Mouse (Mus musculus) ovary, postnatal 14 days (tissue): Measurements from ENCODE around the gene Slc7a11.

Experiments used
- DNase-seq: peaks from one replicate; pipeline ENCODE4 v3.0.0; 2022; ENCODE audit warnings: low spot score

The Slc7a11 gene

DNA sequence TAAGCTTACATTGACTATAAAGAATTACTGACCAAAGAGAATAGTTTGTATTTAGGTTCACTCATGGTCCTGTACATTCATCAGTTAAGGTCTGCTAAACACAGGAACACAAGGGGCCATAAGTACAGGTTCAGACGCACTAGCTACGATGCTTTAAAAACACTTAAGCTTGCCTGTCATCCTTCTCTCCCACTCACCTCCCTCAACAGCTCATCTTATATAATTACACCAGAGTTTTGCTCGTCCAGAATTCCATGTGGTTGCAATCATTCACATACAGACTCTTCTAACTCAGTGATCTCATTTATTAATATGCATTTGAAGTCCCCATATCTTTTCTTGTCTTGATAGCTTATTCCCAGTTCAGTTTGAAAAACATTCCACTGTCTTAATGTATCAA, 458.6 kb downstream of the Slc7a11 start:
- DNase-seq = no peak

DNA sequence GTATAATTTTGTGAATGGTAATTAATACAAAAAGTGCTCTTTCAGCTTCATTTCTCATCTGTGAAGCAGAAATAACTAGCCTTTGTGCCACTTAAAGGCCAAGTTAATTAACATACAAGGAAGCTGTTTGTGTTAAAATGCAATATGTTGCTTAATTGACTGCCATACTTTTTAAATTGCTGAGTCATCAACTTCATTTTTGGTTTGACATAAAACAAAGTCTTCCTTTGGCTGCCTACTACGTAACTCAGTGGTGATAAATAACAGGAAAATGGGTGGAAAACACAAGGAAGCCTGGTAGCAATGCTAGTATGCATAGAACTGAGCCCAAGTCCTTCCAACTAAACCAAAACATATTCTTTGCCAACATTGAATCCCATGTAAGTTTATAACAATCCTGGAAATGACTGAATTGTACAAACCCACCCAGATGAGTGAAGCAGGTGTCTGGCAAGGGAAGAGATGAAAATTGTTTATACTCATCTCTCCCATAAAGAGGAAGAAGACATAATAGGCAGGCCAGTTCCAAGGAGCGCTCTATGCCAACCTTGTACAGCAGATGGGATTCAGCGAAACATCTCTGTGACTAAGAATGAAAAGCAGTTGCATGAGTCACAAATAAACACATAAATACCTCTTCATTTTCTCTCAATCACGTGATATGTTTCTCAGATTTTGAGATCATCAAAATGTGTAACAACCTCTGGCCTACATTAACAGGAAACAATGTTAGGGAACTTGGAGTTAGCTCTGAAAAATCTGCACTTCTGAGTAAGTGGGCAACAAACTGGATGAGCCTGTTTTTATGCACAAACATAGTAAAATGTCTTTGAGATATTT, 459.8 kb downstream of the Slc7a11 start:
- no peak for DNase-seq

DNA sequence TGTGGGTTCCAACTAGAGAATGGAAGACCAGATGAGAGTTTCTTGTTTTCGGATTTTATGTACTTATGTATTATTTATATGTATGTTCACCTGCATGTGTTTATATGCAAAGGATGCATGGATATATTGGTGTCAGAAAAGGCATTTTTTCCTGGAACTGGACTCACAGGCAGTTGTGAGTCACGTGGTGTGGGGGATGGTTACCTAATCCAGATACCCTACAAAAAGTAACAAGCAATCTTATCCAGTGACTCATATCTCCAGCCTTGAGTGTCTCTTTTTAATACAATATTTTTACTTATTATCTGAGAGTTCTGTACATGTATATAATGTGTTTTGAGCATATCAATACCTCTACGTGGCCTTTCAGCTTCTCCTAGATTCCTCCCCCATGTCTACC, 469.4 kb downstream of the Slc7a11 start:
- no peak for DNase-seq

DNA sequence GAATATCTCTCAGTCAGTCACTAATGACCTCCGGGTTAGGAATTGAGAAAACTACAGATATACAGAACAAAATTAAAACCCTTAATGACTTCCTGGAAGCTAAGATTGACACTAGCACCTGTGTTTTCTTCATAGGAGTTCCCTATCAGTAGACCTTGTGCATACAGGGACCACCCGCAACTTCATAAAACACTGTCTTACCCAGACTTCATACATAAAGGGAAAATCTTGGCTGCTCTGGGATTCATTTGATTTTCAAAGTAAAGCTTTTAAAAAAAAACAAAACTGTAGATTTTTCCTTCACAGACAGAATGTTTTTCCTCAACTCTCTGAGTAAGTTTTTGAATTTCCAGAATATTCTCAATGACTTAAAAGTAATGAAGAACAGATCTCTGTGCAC, 477.8 kb downstream of the Slc7a11 start:
- DNase-seq = no peak

DNA sequence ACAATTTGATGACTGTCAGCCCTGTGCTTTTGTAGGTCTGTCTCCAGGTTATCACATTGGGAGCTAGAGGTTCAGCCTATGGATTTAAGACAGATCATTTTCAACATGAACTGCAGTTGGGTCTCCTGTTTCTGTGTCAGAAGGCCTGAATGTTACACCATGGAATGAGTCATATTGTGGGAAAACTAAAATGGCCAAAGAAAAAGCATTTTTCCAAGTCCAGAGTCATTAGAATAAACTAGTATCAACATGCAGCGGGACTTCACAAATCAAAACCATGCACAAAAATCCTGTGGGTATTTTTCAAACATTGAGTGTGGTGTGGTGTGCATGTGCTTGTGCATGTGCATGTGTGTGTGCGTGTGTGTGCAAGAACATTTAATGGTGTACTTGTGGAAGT, 482.8 kb downstream of the Slc7a11 start:
- DNase-seq = no peak

DNA sequence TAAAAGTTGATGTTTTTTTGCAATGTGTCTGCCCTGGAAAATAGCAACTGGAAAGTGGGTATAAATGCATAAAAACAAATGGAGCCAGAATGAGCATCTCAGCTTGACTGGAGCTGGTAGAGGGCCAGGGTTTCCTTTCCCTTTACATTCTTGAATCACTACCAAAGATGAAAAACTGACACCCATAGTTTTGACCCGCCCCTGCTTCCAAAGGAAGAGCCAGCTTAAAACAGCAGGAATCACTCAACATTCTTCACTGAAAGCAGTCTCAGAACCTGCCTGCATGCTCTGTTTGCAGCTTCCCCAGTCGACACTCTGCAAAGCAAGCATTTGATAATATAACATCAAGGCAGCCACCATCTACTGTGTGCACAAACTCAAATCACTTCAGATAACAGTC, 496.6 kb downstream of the Slc7a11 start:
- DNase-seq = no peak

DNA sequence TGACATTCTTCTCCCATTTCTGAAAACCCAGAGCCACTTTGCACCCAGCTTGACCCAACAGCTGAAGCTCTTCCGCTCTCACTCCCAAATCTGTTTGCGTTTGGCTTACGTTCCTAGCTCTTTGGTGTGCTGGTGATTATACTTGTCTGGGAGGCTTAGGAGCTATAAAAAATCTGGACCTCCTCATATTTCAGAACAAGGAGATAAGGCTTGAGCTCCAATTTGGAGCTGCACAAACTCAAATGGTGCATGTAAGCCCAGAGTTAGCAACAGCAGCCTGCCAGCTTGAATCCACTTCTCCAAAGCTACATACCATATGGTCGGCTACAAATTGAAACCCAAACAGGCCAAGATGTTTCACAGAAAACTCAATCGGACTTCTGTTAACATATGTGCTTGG, 498.6 kb downstream of the Slc7a11 start:
- no peak for DNase-seq

DNA sequence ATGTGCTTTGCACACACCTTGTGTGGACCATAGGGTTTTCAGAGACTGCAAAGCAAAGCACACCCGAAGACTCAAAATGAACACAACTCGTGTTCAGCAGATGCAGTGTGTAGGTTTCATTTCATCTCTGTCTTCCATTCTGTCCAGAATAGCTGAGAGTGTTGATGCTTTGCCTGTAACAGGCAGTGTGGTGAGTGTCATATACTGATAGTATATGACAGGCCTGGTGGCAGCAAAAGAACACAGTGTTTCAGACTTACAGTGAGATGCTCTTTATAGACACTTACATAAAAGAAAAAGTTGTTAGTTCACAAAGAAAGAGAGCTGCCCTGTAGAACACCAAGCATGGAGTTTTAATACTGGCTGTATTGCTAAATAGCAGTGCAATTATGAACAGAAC, 505.8 kb downstream of the Slc7a11 start:
- no peak for DNase-seq

DNA sequence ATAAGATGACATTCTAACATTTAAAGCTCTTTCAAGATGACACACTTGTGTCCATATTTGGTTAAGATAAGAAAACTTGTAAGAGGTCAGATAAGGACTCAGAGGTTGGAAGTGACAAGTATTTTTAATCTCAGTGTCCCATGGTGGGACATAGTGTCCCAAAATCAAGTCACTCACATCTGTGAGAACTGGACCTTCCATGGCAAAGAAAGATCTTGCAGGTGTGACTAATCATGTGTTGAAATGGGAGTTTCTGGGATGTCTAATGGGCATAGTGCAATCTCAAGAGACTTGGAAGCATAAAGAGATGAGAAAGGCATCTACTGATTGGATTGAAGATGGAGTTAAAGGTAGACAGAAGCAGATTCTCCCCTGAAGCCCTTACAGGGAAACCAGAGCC, 513.9 kb downstream of the Slc7a11 start:
- no peak for DNase-seq

DNA sequence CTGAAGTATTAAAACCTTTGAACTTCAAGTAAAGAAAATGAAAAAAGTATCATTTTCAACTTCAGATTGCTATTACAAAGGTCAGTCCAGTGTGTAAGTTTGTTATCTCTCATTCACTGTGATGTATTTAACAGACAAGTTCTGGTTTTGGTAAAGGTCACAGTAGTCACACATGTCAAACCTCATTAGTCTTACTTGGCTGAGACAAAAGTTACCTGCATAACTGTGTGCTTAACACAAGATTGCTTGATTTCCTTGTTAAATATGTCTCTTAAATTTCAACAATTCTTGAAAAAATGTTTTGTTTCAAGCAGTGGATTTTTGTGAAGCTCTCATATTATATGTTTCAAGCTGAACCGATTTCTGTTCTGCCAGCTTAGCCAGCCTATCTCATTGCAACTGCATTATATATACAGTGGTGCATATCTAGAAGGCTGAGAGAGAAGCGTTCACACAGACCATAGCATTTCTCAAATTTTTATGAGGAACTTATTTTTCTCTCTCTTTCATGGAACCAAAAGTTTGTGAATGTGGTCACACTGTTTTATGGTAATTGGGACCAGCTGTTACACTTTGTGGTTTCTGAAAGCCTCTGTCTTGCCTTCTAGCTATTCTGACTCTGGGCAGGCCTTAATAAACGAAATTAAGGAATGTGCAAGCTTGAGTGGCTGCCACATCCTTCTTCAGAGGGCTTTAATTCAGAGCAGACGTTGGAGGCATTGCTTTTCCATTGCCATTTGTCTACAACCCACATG, 514.7 kb downstream of the Slc7a11 start:
- no peak for DNase-seq

DNA sequence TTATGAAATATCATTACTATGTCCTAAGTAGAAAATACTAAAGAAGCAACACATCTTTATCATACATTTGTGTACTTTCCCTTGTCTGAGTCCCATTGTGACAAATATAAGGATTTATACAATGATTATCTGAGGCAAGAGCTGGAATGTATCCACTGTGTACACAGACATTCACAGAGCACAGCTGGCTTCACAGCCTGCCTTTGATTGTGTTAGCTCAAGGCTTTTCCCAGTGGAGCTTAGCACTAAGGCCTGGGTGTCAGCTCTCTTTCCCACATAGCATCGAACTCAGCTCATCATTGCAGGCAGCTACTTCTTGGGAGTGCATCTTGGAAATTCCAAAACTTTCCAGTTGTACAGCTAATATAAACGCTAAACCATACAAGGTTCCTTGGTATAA, 529.5 kb downstream of the Slc7a11 start:
- DNase-seq = no peak

DNA sequence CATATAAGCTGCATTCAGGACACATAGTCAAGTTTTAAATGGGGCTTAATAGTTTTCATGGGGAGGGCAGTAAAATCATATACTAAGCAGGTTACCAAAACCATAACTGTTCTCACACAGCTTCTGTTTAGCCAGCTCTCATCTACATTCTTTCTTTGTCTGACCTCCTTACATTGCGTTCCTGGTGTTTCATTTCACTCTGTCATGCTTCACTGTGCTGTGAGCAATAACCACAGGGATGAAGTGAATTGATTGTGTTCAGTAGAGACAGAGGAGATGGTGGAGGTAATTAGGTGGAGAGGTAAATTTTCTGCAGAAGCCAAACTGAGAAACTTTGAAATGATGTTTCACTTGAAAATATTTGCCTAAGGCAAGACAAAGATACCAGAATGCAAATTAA, 532.5 kb downstream of the Slc7a11 start:
- no peak for DNase-seq

DNA sequence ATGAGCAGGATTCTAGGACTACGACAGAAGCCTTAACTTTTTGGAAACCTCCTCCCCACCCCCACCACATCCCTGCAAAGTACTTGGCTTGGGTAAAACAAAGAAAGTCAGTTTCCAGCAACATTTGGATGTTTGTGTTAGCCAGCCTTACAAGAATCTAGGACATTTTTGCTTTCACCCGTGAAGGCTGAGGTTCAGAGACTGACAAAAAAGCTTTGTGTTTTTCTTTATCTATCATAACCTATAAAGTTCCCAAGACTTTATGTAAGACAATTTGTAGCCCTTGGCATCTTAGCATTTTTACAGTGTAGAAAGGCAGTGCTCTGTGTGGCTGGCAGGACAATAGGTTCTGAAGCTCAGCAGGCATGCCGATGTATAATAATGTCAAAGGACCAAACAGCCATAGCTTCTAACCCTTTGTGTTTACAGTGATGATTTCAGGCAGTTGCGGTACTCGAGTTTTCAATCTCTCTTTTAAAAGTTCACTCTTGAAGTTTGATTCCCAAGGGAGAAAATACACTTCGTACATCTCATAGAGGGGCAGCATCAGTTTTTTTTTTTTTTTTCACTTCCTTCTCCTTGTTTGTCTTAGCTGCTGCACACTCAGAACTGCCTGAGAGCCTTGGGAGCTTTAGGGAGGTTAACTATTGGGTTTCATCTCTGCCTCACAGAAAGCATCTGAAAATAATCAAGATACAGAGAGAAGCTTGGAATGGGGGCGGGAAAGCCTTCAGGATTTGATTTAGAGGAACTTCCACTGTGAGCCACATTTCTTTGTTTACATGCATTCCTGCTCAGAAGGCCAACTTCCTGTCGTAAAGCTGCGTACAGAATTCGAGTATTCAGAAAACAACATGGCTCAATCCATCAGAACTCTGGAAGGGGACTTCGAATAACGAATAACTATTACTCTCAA, 534.7 kb downstream of the Slc7a11 start:
- DNase-seq = peak; percentile 7

DNA sequence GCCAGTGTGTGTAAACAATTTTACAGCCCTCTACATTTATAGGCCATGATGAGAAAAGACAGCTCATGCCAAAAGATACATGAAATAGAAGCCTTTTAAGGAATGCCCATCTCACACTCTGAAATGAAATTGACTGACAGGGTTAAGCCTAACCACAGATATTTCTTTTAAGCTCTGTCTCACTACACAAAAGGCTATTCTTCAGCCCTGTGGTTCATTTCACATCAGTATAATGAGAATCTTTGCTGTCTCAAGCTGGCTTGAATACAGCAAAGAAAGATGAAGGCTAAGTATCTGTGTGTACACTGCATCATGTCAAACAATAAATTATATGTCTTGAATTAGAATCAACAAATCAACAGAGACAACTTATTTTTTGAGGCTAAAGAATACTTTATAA, 549.5 kb downstream of the Slc7a11 start:
- DNase-seq = no peak

DNA sequence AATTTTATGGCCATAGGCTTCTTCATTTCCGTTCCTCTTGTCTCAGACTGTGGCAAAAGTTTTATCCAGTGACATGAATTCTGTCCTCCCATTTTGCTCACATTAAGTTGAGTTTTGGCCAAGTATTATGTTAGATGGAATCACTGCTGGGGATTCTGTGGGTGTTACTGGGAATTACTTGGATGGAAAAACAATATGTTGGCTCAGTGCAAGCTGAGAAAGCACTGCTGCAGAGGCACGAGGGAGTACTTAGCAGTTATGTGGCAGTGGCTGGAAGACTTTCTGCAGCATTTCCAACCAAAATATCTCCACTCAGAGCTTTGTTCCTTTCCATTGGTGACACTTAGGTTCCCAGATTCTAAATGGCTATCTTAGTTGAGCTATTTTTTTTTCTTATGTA, 556.1 kb downstream of the Slc7a11 start:
- no peak for DNase-seq

DNA sequence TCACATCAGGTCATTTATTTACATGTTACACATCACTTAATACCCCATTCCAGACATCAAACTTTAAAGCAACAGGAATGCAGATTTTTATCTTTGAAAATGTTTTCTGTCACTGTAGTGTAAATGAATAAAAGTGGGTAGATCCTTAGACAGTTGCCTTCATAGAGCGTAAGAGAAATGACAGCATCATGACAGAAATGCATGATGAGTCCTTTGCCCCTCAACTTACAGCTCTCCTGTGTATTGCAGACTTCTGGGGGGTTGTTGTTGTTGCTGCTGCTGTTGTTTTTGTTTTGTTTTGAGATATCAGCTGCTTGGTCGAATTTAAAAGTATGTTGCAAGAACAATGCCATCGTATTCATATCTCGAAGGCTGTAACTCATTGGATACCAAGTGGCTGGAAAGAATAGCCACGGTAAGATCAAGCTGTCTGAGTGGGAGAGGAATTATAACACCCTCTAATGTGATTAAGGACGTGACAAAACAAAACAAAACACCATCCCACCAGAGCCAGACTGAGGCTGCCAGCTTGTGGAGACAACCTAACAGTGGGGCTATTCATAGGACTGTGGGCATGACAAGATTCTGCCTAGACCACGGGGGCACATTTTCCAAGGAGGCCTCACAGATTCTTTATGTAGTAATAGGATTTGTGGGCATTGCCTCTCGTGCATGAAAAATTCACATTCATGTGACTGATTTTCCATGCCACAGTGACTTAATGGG, 557.0 kb downstream of the Slc7a11 start:
- no peak for DNase-seq

DNA sequence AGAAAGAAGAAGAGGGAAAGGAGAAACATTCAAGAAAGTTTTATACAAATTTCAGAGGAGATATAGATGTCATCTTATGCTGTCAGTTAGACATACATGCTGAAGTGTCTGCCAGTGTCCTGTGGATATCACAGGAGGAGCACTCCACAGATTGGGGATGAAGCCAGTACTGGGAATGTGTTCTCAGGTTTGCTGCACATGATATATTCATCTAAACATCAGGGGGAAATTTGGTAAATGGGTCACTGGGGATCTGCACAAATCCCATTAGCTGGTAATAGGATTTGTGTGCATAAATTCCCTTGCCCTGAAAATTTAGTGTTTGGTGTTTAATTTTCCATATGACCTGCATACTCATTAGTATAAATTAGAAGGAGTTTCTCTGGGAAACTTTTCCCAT, 562.9 kb downstream of the Slc7a11 start:
- DNase-seq = no peak

DNA sequence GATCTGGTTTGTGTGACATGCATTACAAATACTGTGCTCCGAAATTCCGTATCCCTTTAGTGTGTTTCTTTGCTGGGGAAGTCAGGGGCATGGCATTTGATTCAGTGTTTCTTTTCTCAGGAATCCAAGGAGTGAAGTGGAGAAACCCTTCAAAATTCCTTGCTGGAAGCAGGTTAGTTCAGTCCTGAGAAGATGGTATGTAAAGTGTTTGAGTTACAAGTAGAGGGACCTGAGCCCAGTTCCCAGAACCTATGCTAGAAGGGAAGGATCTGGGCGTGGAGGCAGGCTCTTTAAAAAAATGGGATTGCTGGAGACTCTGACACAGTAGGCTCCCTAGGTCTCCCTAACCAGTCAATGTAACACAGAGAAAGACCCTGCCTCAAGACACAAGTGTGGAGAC, 572.6 kb downstream of the Slc7a11 start:
- DNase-seq = no peak

DNA sequence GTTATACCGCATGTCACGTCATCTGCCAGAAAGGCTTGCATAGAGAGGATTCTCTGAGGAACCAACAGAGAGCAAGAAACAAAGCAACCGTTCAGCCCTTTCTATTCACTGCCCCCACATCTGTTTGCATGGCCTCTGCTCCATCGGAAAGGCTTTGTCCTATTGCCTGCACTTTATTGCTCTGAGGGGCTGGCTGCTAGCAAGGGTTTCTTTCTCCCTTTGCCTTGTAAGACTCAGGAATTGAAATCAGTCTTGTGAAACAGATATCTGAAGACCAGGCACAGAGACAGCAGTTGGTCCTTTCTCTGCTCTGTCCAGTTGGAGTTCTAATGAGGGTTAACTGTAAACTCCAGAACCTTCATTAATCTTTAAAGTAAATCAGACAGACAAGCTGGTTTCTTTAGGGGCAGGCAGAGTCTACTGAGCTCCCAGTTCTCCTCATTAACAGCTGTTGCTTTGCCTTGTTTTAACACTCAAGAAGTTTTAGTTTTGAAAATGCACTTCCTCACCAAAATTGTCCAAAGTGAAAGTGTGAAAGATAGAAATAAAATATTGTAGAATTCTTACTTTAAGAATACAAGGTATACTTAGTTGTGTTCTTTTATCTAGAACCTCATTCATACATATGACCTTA, 575.3 kb downstream of the Slc7a11 start:
- DNase-seq = no peak

DNA sequence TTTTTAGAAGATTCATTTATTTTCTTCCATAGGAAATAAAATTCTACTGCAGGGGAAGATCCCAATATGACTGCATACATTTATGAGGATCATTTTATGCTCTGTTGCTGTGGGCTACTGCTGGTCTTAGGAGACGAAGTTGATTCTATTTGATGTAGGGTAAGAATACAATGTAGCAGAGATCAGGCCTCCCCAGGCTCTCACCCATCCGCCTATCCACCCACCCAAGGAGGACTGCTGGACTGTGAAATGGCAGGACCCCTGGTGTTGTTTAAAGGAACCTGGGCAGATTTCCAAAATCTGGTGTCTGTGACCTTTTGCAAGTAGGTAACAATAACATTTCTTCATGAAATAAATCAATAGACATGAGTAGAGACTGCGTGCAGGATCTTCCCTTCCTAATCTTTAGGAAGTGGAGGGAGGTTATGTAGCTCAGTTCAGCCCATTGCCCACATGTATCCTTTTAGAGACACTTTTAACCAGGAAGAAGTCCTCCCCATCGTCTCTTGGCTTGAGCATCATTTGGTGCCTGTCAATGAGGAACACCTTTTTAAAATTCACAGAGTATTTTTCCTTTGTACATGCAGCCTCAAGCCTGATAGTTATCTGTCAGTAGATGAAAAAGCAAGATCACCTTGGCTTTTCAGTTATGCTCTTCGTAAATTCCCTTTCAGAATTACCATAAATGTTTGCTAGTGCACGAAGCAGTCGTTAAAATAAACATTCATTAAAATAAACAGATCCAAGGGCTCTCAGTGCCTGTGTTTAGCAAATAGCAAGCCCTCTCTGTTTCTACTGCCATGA, 576.1 kb downstream of the Slc7a11 start:
- no peak for DNase-seq
